Mouse (Mus musculus): ENCODE results near the gene Rab3a.

The Rab3a gene

GRCm38 (mm10) chr8:70803761-70804480, 49.4 kb downstream of the Rab3a start:
- peak; percentile 88 for DNase-seq

- peak; percentile 88 for DNase-seq
These were observed 50.2 kb downstream of the Rab3a start, which contains the start of gene Mast3 for GRCm38 (mm10) chr8:70804481-70805206. Gene Mast3, minus strand, starts transcription at chr8:70805054.

DNA sequence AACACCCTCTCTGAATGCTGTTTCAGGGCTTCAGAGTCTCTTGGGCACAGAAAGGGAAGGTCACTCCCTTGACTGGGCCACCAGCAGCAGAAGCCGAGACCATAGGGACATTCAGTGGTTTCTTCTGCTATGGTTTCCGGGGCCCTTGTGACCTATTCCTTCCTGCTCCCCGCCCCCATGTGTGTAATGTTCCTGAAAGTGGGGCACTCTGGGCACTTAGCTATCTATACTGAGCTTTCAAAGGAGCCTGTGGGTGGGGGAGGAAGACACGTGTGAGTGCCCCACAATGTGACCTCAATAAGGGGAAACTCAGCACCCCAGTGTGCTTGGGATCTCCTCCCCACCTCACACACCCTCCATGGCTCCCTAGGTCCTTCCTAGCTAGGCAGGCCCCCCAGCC, 52.1 kb downstream of the Rab3a start:
- DNase-seq = no peak

- DNase-seq = peak; percentile 65
These were observed 52.8 kb downstream of the Rab3a start for GRCm38 (mm10) chr8:70807304-70807703.

DNA sequence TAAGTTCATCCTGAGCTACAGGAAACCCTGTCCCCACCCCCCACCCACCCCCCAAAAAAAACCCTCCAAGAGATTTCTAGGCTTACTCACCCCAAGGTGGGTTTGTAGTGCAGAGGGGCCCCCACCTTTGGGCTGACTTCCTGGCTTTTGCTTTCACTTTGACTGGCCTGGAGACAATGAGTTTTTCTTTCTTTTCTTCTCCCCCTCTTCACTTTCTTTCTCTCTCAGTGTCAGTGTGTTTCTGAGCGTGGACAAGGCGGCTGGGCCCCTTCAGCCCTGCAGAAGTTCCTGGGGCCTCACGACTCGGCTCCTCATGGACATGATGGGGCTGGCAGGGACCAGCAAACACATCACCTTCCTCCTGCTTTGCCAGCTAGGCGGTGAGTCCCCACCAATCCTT, 53.8 kb downstream of the Rab3a start, which contains the start of gene Il12rb1:
Gene Il12rb1 (plus strand): TSS at position 211 of the 400 bp plus-strand sequence.
- DNase-seq = no peak
